Comparison of ENCODE assay signal across 9 mouse cellular contexts in the genomic region with DNA sequence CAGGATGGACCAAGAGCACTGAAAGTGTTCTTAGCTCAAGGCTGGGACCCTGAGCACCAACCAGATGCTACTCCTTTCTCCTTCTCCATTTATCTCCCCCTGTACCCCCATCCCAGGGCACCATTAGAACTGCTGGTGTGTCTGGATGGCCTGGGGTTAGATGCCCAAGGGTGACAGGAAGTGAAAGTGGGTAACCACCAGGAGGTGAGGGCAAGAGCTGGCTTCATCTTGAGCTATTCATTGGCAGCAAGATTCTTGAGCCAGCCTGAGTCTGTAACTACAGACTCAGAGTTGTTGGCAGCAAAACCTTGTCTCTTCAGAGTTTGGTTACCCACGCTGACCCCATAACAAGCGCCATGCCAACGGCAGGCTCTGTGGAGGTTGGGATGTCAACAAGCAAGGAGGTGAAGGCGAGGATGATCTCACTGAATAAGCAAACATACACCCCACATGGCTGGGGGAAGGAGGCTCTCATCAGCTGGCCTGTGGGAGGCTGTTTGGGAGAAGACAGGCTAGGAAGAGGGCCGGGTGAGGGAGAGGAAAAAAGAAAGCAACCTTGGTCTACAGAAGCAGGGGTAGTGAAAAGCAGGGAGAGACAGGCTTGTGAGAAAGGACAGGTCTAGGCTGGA. TPM values are rescaled to one million over a fixed set of nuclear protein-coding genes. Genes with fewer than 3 reads are reported as not detected.
DNase-seq lines count a peak whose midpoint lies in the region.
"Had no signal": no experiment of that assay in that cellular context is flagged by ENCODE, and none has a peak within 500 bp of the region (broad histone marks: within the 10 kb centered on the region; RNA-seq: fewer than 3 reads in every experiment).

No protein-coding gene starts in this region.

- peak; percentile 54 to 71 for DNase-seq in frontal cortex, adult 2 months (ENCODE audit: extremely low spot score in 1 of 2, low spot score in 1 of 2)
- no peak for DNase-seq in frontal cortex, postnatal 25 days (ENCODE audit: low spot score in 2 of 2)
- DNase-seq in right cerebral cortex, adult 2 months (ENCODE audit: low spot score in 2 of 2), result peak; percentile 63 to 67
- DNase-seq in right cerebral cortex, postnatal 14 days, result no peak
- peak; percentile 54 for DNase-seq in induced T-regulatory cell, adult 2 months (ENCODE audit: low read depth)
- peak; percentile 30 to 55 for DNase-seq in right cerebral cortex, postnatal 36 days (ENCODE audit: low spot score in 2 of 2)
- DNase-seq in gastrocnemius, adult 8-10 months (ENCODE audit: low spot score in 2 of 2), result no peak
- DNase-seq in B cell, adult 2 months, result no peak
- DNase-seq: gastrocnemius, postnatal 14 days had no signal

RNA-seq across cellular contexts. Expression of gene Slc20a1, which starts 12.2 kb away (rescaled TPM):
- 159 and 177 TPM in 2 replicates for polyA plus RNA-seq in frontal cortex, adult 2 months (2012; rRNA removed)
- 10 to 100 TPM in 1 of 4 experiments, 1 to 10 TPM in 3; 7.5 to 11.3 (median 8.6) TPM for total RNA-seq in gastrocnemius, adult 8-10 months (2022)

RNA-seq across cellular contexts. Expression of gene Chchd5, which starts 56.9 kb away (rescaled TPM):
- polyA plus RNA-seq in frontal cortex, adult 2 months (2012; rRNA removed), result 14.9 and 16.8 TPM in 2 replicates
- total RNA-seq in gastrocnemius, adult 8-10 months (2022), result 10 to 100 TPM in 2 of 4 experiments, 1 to 10 TPM in 2; 8.5 to 11.0 (median 9.5) TPM

Comparison
In these comparisons a context has a peak if more than half of its experiments do, and no peak if none do; other contexts are left out.
1. DNase-seq: peak in frontal cortex, adult 2 months (2 of 2), right cerebral cortex, adult 2 months (2 of 2), induced T-regulatory cell, adult 2 months (single experiment) and right cerebral cortex, postnatal 36 days (2 of 2); none in frontal cortex, postnatal 25 days (0 of 2), right cerebral cortex, postnatal 14 days (single experiment), gastrocnemius, adult 8-10 months (0 of 2) and B cell, adult 2 months (0 of 2).